Mouse (Mus musculus): Measurements from ENCODE around the gene Galnt17.

Galnt17 gene

GRCm38 (mm10) chr5:131308397-131308796 is at the start of gene Galnt17:
Gene Galnt17, minus strand, starts transcription at chr5:131308497.
- no peak for DNase-seq

GRCm38 (mm10) chr5:131334536-131334935 is 26.2 kb upstream of the Galnt17 start:
- DNase-seq: no peak

GRCm38 (mm10) chr5:131321286-131321685 is 13.0 kb upstream of the Galnt17 start:
- DNase-seq: peak; percentile 38

- DNase-seq: no peak
Measured at GRCm38 (mm10) chr5:131319605-131320004, 11.3 kb upstream of the Galnt17 start.

GRCm38 (mm10) chr5:131319141-131319540 is 10.8 kb upstream of the Galnt17 start:
- DNase-seq: no peak

GRCm38 (mm10) chr5:131315016-131315415 is 6.7 kb upstream of the Galnt17 start:
- no peak for DNase-seq

GRCm38 (mm10) chr5:131307656-131308151 is 593 bp downstream of the Galnt17 start:
- DNase-seq: peak; percentile 88

GRCm38 (mm10) chr5:131306908-131307655 is 1.2 kb downstream of the Galnt17 start:
- peak; percentile 75 for DNase-seq

GRCm38 (mm10) chr5:131306321-131306907 is 1.9 kb downstream of the Galnt17 start:
- DNase-seq: peak; percentile 29

GRCm38 (mm10) chr5:131305223-131305622 is 3.1 kb downstream of the Galnt17 start:
- no peak for DNase-seq

- DNase-seq: no peak
Measured at GRCm38 (mm10) chr5:131301526-131301925, 6.8 kb downstream of the Galnt17 start.

GRCm38 (mm10) chr5:131293726-131294449 is 14.4 kb downstream of the Galnt17 start:
- no peak for DNase-seq

- DNase-seq: no peak
Measured at GRCm38 (mm10) chr5:131287091-131287490, 21.2 kb downstream of the Galnt17 start.

GRCm38 (mm10) chr5:131286680-131287079 is 21.6 kb downstream of the Galnt17 start:
- no peak for DNase-seq

- DNase-seq: no peak
Measured at GRCm38 (mm10) chr5:131280349-131280748, 27.9 kb downstream of the Galnt17 start.

- DNase-seq: no peak
Measured at GRCm38 (mm10) chr5:131279286-131279685, 29.0 kb downstream of the Galnt17 start.

- DNase-seq: peak; percentile 31
Measured at GRCm38 (mm10) chr5:131277227-131277626, 31.1 kb downstream of the Galnt17 start.

GRCm38 (mm10) chr5:131266291-131266690 is 42.0 kb downstream of the Galnt17 start:
- no peak for DNase-seq

- DNase-seq: no peak
Measured at GRCm38 (mm10) chr5:131264145-131264544, 44.2 kb downstream of the Galnt17 start.

GRCm38 (mm10) chr5:131250701-131251636 is 57.3 kb downstream of the Galnt17 start:
- peak; percentile 65 for DNase-seq

GRCm38 (mm10) chr5:131248416-131248815 is 59.9 kb downstream of the Galnt17 start:
- DNase-seq: no peak

GRCm38 (mm10) chr5:131246591-131246990 is 61.7 kb downstream of the Galnt17 start:
- no peak for DNase-seq

Data from kidney, postnatal 10 days (tissue).